Mouse (Mus musculus): Measurements from ENCODE around the gene Cerk. TPM values are rescaled to one million over a fixed set of nuclear protein-coding genes. Genes with fewer than 3 reads are reported as not detected.

Gene Cerk
- polyA plus RNA-seq (2016; fragmentation: Nextera tagmentation; extraction: Ambion mirVana): 15.3 and 16.3 TPM in 2 replicates

DNA sequence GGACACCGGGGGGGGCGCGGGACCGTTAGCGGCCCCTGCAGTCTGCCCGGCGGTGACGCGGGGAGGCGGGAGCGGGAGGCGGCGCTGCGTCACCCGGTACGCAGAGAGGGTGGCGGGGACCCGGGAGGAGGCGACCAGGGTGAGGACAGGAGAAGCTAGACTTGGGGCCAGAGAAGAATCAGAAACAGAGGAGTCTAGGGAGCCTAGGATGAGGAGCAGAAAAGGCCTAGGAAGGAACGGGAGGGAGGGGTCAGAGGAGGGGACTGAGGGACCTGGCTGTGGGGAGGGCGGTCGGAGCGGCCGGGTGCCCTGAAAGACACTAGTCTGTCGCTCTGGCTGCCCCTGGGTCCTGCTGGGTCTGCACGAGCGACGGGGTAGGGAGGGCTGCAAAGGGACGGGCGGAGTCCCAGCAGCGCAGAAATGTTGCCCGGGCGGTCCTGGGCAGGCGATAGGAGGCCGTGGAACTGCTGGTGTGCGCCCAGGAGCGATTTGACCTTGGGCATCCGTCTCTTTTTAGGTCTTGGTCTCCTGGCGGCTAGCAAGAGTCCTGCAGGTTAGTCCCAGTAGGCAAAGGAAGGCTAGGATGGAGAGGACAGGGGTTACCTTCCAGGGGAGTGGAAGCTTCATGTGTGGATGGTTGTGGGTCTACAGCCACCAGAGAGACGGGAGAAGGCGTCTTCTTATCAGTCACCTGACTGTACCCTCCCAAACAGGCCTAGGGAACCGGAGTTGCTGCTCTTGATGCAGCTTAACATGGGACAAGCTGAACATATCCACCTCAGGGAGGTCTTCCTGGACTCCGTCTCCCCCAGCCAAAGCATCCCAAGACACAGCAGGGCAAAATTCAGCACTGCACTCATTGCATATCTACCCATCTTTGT lies at the start of gene Cerk:
Cerk (minus strand) TSS at position 453 of the 881 bp plus-strand sequence.
- Histone ChIP-seq H3K27ac (ENCODE audit: poor library complexity, severe bottlenecking) (peak within 1 kb of the TSS; percentile 88), H3K9me3 (replicated peaks) (no peaks in the 10 kb centered on the region), H3K27me3 (replicated peaks) (peaks cover 5% of the 10 kb centered on the region; the same call in 1 of the 2 replicates), H3K9ac (peak within 1 kb of the TSS; percentile 93), H3K36me3 (no peaks in the 10 kb centered on the region), H3K4me3 (peak within 1 kb of the TSS; percentile 74), H3K4me1 (replicated peaks) (peaks cover 58% of the 10 kb centered on the region), H3K4me2 (peak within 1 kb of the TSS; percentile 75)
- WGBS: 2% methylated on average over 43 of the region's 43 CpGs
- ATAC-seq (ENCODE audit: insufficient number of reproducible peaks, low FRiP score): peak; percentile 58

DNA sequence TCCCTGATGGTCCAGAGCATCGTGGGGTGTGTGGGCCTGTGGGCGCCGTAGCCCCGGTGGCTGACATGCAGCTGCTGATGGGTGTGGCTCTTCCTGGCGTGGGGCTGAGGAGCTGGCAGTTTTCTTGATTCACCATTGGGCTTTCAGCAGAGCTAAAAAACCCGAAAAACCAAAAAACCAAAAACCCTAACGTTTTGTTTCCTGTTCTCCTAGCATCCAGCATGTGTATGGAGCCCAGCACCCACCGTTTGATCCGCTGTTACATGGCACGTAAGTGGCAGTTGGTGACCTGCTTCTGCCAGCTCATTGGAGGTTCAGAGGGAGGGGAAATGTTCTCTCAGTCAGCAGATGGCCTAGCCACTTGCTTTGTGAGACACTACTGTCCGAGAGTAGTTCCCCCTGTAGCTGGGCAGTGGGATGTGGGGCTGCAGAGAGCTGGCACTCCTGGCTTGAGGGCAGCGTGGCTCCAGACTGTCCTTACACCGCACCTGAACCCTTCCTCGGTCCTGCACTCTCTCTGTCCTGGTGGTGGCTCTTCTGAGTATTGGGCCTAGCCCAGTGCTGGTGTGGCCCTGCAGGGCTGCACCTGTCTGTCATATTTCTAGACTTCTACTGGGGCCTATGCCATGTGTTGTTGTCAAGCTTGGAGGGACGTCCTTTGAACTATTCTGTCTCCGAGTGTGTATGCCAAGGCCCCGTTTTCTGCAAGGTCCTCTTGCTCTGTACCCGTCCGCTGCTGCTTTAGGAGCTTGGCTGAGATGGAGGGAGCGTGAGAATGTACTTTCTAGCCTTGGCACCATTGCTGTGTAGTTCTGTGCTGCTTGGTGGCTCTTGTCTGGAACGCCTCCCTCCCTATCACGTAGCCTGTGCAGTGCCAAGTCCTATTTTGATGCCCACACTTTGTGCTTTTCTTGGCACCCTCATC lies 48.8 kb upstream of the Cerk start:
- no peaks in the 10 kb centered on the region for H3K9me3 ChIP-seq (replicated peaks)
- H3K27me3 ChIP-seq (replicated peaks): 0 out of 2 replicates have a peak, but pooled peaks cover 11% of the 10 kb centered on the region
- H3K9ac ChIP-seq: no peak overlapping the region
- peaks cover 6% of the 10 kb centered on the region for H3K4me1 ChIP-seq (replicated peaks)
- no peak overlapping the region for H3K27ac ChIP-seq (ENCODE audit: poor library complexity, severe bottlenecking)
- H3K4me2 ChIP-seq: no peak overlapping the region
- ATAC-seq (ENCODE audit: insufficient number of reproducible peaks, low FRiP score): no peak
- WGBS: 80% methylated on average over 22 of the region's 22 CpGs
- H3K4me3 ChIP-seq: no peak overlapping the region
- H3K36me3 ChIP-seq: no peaks in the 10 kb centered on the region

DNA sequence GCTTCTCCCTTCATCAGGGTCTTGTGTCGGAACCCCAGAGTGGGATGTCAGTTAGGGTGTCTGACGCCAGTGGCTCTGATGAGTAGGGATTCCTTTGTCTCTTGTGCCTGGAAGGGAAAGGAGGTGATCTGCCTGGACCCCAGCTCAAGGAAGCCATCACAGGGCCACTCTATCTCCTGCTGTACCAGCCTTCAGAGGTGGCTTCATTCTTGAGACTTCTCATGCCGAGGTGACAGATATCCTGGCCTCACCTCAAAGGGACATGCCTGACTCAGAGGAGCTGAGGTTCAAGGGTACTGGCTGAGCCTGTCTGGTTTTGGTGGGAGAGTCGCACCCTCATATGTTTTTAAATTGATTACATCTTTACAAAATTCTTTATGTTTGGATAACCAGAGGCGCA lies 48.1 kb upstream of the Cerk start:
- H3K27me3 ChIP-seq (replicated peaks): 0 out of 2 replicates have a peak, but pooled peaks cover 10% of the 10 kb centered on the region
- no peaks in the 10 kb centered on the region for H3K36me3 ChIP-seq
- ATAC-seq (ENCODE audit: insufficient number of reproducible peaks, low FRiP score): no peak
- H3K9ac ChIP-seq: no peak overlapping the region
- H3K4me1 ChIP-seq (replicated peaks): peaks cover 6% of the 10 kb centered on the region
- no peak overlapping the region for H3K4me2 ChIP-seq
- WGBS: 81% methylated on average over 5 of the region's 5 CpGs
- no peaks in the 10 kb centered on the region for H3K9me3 ChIP-seq (replicated peaks)
- H3K4me3 ChIP-seq: no peak overlapping the region
- no peak overlapping the region for H3K27ac ChIP-seq (ENCODE audit: poor library complexity, severe bottlenecking)

DNA sequence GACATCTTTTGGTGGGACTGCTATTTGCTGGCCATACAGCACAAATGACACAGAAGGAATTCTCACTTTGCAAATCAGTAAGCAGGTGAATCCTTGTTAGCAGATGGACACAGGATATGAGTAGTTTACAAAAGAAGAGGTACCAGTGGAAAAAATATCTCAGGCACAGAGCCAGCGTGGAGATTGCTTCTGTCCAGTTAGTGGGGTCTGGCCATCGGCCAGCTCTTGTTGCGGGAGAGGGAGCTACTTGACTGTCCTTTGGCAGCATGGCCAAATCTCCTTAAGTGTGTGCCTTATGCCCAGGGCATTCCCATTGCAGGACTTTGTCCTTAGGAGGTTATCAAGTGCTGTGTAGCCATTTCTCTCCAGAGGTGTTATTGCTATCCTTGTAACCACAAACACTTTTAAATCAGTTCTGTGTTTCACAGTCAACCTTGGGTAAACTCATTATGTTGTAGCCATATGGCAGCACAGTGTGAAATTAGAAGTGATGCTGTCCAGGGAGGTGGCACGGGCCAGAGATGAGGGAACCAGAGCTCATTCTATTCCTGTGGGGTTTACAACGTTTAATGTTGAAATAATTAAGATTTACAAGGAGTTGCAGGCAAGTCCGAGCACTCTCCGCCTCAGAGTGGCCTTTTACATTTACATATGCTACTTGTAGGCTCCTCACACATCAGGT lies 46.0 kb upstream of the Cerk start:
- H3K4me3 ChIP-seq: no peak overlapping the region
- H3K27me3 ChIP-seq (replicated peaks): no peaks in the 10 kb centered on the region
- no peak overlapping the region for H3K27ac ChIP-seq (ENCODE audit: poor library complexity, severe bottlenecking)
- peaks cover 6% of the 10 kb centered on the region for H3K4me1 ChIP-seq (replicated peaks)
- no peaks in the 10 kb centered on the region for H3K36me3 ChIP-seq
- no peak overlapping the region for H3K4me2 ChIP-seq
- 57% methylated on average over 7 of the region's 7 CpGs for WGBS
- no peaks in the 10 kb centered on the region for H3K9me3 ChIP-seq (replicated peaks)
- ATAC-seq (ENCODE audit: insufficient number of reproducible peaks, low FRiP score): no peak
- H3K9ac ChIP-seq: no peak overlapping the region

DNA sequence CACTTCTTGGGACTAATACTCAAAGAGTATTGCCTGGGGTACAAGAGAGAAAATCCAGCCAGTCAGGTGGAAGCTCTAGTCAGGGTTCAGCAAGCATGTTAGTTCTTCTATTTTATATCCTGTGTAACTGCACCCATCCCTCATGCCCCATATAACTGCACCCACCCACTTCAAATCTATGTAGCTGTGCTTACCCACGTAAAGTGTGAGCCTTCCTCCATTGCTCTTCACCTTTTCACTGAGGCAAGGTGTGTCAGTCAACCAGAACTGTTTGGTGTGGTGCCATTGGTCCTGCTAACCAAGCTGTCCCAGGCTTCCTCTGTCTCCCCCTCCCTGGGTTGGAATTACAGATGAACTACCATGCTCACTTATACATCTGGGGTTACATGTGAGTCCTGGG lies 45.2 kb upstream of the Cerk start:
- no peaks in the 10 kb centered on the region for H3K9me3 ChIP-seq (replicated peaks)
- no peaks in the 10 kb centered on the region for H3K36me3 ChIP-seq
- H3K27me3 ChIP-seq (replicated peaks): no peaks in the 10 kb centered on the region
- H3K27ac ChIP-seq (ENCODE audit: poor library complexity, severe bottlenecking): no peak overlapping the region
- no peak overlapping the region for H3K4me2 ChIP-seq
- no peak overlapping the region for H3K4me3 ChIP-seq
- no peak overlapping the region for H3K9ac ChIP-seq
- ATAC-seq (ENCODE audit: insufficient number of reproducible peaks, low FRiP score): no peak
- 89% methylated on average over 1 of the region's 1 CpGs for WGBS
- H3K4me1 ChIP-seq (replicated peaks): peaks cover 6% of the 10 kb centered on the region

DNA sequence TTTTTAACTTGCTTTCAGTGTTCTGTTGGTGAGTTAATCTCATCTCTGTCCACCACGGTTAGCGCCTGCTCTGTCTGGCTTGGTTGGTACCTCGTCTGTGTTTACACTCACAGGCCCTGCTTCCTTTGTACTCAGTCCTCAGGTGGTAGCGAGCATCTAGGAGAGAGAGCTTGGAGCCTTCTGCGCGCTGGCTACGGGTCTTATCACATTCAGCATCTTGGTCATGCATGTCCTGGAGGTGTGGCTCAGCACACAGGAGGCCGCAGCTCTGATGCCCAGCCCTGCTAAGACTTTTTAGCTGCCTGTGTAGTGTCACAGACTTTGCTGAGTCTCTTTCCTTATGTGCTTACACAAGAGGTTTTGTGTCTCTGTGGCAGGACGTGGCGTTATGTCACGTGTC lies 43.7 kb upstream of the Cerk start:
- Histone ChIP-seq H3K27me3 (replicated peaks) (no peaks in the 10 kb centered on the region), H3K9ac (no peak overlapping the region), H3K4me3 (no peak overlapping the region), H3K27ac (ENCODE audit: poor library complexity, severe bottlenecking) (no peak overlapping the region), H3K9me3 (replicated peaks) (no peaks in the 10 kb centered on the region), H3K4me2 (no peak overlapping the region), H3K4me1 (replicated peaks) (peaks cover 6% of the 10 kb centered on the region), H3K36me3 (no peaks in the 10 kb centered on the region)
- ATAC-seq (ENCODE audit: insufficient number of reproducible peaks, low FRiP score): no peak
- 71% methylated on average over 11 of the region's 11 CpGs for WGBS

DNA sequence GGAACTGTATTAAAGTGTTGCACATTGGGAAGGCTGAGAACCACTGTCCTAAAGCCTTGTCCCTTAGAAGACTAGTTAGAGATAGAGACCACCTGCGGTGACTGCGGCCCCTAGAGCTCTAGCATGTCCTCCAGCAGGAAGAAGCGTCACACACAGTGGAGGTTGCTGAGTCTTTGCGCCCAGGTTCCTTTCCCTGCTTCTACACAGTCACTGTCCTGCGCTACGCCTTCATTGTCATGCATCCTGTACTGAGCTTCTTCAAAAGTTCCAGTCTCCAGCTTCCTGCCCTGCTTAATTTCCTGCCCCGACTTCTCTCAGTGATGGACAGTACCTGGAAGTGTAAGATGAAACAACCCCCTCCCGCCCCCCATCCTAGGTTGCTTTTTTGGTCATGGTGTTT lies 43.1 kb upstream of the Cerk start:
- no peaks in the 10 kb centered on the region for H3K36me3 ChIP-seq
- no peak for ATAC-seq (ENCODE audit: insufficient number of reproducible peaks, low FRiP score)
- no peaks in the 10 kb centered on the region for H3K27me3 ChIP-seq (replicated peaks)
- peaks cover 6% of the 10 kb centered on the region for H3K4me1 ChIP-seq (replicated peaks)
- H3K4me3 ChIP-seq: no peak overlapping the region
- peaks cover 2% of the 10 kb centered on the region; the same call in 1 of the 2 replicates for H3K9me3 ChIP-seq (replicated peaks)
- H3K9ac ChIP-seq: no peak overlapping the region
- WGBS: 77% methylated on average over 8 of the region's 8 CpGs
- no peak overlapping the region for H3K4me2 ChIP-seq
- no peak overlapping the region for H3K27ac ChIP-seq (ENCODE audit: poor library complexity, severe bottlenecking)

DNA sequence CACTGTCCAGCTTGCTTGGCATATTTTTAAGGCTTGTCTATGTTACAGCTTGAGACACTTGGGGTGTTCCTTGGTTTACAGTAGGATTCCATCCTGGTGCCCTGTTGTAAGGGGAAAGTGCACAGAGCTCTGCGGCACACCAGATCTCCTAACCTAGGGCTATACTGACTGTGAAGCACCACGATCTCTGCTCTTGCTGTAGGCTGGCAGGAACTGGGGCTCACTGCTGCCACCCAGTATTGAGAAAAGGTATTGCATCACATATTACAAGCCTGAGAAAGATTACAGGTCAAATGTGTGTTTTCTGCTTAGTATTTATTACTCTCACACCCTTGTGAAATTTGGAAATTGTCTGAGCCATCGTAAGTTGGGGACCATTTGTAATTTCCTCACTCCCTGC lies 42.2 kb upstream of the Cerk start:
- Histone ChIP-seq H3K27ac (ENCODE audit: poor library complexity, severe bottlenecking) (no peak overlapping the region), H3K4me3 (no peak overlapping the region), H3K27me3 (replicated peaks) (no peaks in the 10 kb centered on the region), H3K36me3 (no peaks in the 10 kb centered on the region), H3K4me1 (replicated peaks) (peaks cover 6% of the 10 kb centered on the region), H3K4me2 (no peak overlapping the region), H3K9me3 (replicated peaks) (peaks cover 10% of the 10 kb centered on the region), H3K9ac (no peak overlapping the region)
- 36% methylated on average over 3 of the region's 3 CpGs for WGBS
- ATAC-seq (ENCODE audit: insufficient number of reproducible peaks, low FRiP score): no peak

DNA sequence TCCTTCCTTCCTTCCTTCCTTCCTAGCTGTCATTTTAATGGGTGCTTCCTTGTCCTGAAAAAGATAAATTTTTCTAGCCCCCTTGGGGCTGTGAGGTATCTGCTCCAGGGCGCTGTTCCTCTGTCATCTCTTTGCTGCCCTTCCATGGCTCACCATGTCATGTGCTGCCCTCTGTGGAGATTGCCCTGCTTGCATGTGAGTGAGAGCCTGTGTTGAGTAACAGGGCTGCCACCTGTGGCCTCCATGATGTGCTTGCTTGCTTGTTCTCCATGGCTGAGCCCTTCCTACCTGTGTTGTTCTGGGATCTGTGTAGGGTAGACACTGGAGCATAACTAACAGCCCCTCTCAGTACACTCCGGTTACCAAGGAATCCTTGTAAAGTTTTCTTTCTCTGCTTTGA lies 41.0 kb upstream of the Cerk start:
- Histone ChIP-seq H3K9ac (no peak overlapping the region), H3K9me3 (replicated peaks) (peaks cover 10% of the 10 kb centered on the region), H3K4me3 (no peak overlapping the region), H3K4me1 (replicated peaks) (peaks cover 5% of the 10 kb centered on the region), H3K27ac (ENCODE audit: poor library complexity, severe bottlenecking) (no peak overlapping the region), H3K36me3 (no peaks in the 10 kb centered on the region), H3K27me3 (replicated peaks) (no peaks in the 10 kb centered on the region), H3K4me2 (no peak overlapping the region)
- WGBS: 82% methylated on average over 2 of the region's 2 CpGs
- no peak for ATAC-seq (ENCODE audit: insufficient number of reproducible peaks, low FRiP score)

DNA sequence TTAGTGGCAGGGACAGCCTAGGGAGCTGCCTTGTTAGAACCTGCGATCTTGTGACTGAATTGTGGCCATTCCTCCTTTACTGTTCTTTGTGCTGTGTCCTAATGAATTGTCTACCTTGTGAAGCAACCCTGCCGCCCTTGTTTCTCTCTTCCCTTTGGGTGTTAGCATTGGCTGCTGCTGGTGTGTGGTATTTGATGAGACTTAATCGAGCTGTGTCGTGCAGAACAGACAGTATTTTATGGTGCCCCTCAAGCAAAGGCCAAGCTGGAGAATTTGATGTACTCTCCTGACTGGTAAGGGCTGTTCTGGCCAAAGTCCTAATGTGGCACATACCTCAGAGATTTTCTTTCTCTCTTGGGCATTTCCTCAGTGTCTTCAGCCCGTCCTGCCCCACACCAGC lies 40.3 kb upstream of the Cerk start:
- H3K27me3 ChIP-seq (replicated peaks): no peaks in the 10 kb centered on the region
- 74% methylated on average over 5 of the region's 5 CpGs for WGBS
- no peak overlapping the region for H3K9ac ChIP-seq
- no peaks in the 10 kb centered on the region for H3K36me3 ChIP-seq
- no peak overlapping the region for H3K4me2 ChIP-seq
- H3K27ac ChIP-seq (ENCODE audit: poor library complexity, severe bottlenecking): no peak overlapping the region
- ATAC-seq (ENCODE audit: insufficient number of reproducible peaks, low FRiP score): no peak
- peaks cover 10% of the 10 kb centered on the region for H3K9me3 ChIP-seq (replicated peaks)
- H3K4me1 ChIP-seq (replicated peaks): no peaks in the 10 kb centered on the region
- no peak overlapping the region for H3K4me3 ChIP-seq

All from heart, embryonic 12.5 days (tissue).